Mouse (Mus musculus) hindbrain, embryonic 16.5 days (tissue): ENCODE measurements around the gene Hnrnpul2. TPM values are rescaled to one million over a fixed set of nuclear protein-coding genes. Genes with fewer than 3 reads are reported as not detected.

Source experiments
- ATAC-seq: fragments of 200-750 bp; cut with Nextera tagmentation; 2 replicates; pipeline ENCODE4 v1.8.0; 2017; ENCODE audit warnings: moderate TSS enrichment, moderate library complexity
- H3K27ac ChIP-seq: fragments of 300-500 bp; sonication (generic); 2 replicates; pipeline ENCODE4 v1.5.1; 2014; ENCODE audit warnings: low read depth, mild to moderate bottlenecking, control low read depth, low read length, moderate library complexity
- H3K27me3 ChIP-seq: fragments of 300-500 bp; sonication (generic); replicated peaks from 2 replicates; pipeline ENCODE4 v1.6.1; 2014; ENCODE audit warnings: low read length; ENCODE audit not compliant: control insufficient read depth, insufficient read depth
- H3K36me3 ChIP-seq: fragments of 300-500 bp; sonication (generic); 2 replicates; pipeline ENCODE4 v1.6.1; 2014; ENCODE audit warnings: mild to moderate bottlenecking, low read length, moderate library complexity, mixed read lengths; ENCODE audit not compliant: control insufficient read depth, insufficient read depth
- H3K4me1 ChIP-seq: fragments of 300-500 bp; sonication (generic); 2 replicates; pipeline ENCODE4 v1.6.1; 2014; ENCODE audit warnings: low read depth, low read length; ENCODE audit not compliant: control insufficient read depth, insufficient read depth
- H3K4me2 ChIP-seq: fragments of 300-500 bp; sonication (generic); 2 replicates; pipeline ENCODE4 v1.6.1; 2014; ENCODE audit warnings: mild to moderate bottlenecking, low read length, control low read depth, moderate library complexity
- H3K4me3 ChIP-seq: fragments of 300-500 bp; sonication (generic); 2 replicates; pipeline ENCODE4 v1.5.1; 2014; ENCODE audit warnings: mild to moderate bottlenecking, low read length, control low read depth, moderate library complexity
- H3K9ac ChIP-seq: fragments of 300-500 bp; sonication (generic); 2 replicates; pipeline ENCODE4 v1.6.1; 2014; ENCODE audit warnings: low read depth, mild to moderate bottlenecking, control low read depth, low read length, moderate library complexity
- H3K9me3 ChIP-seq: fragments of 300-500 bp; sonication (generic); 2 replicates; pipeline ENCODE4 v1.6.1; 2014; ENCODE audit warnings: mild to moderate bottlenecking, low read length, moderate library complexity; ENCODE audit not compliant: control insufficient read depth
- WGBS: fragments of 180-500 bp; shearing (Covaris S2); extraction: QIAGEN DNeasy Blood & Tissue Kit; methylation state at CpG from one replicate; pipeline ENCODE4 v1.1.7; 2014; 5-methylcytosine and 5-hydroxymethylcytosine counted together
- polyA plus RNA-seq: library from polyadenylated mRNA; unstranded; fragments of >200 nt; fragmentation: Nextera tagmentation; extraction: Ambion mirVana; gene quantifications from 2 replicates; pipeline ENCODE4 v1.2.1, GENCODE M21; 2015

Gene Hnrnpul2
- polyA plus RNA-seq, 1 experiment from 2014 or later: 5.8 TPM

GRCm38 (mm10) chr19:8883616-8884015 lies 63.8 kb downstream of the Hnrnpul2 start, which contains the start of the genes Lbhd1 and Gm49403:
Lbhd1 (plus strand) TSS chr19:8883732.
Gm49403 (plus strand) TSS chr19:8883930.
- no peak within 1 kb of the TSS for H3K4me2 ChIP-seq
- WGBS: 82% methylated on average over 3 of the region's 3 CpGs
- no peaks in the 10 kb centered on the region for H3K36me3 ChIP-seq
- no peaks in the 10 kb centered on the region for H3K27me3 ChIP-seq
- H3K4me1 ChIP-seq: peaks cover 15% of the 10 kb centered on the region
- no peak within 1 kb of the TSS for H3K4me3 ChIP-seq
- no peaks in the 10 kb centered on the region for H3K9me3 ChIP-seq
- H3K9ac ChIP-seq: no peak within 1 kb of the TSS
- no peak within 1 kb of the TSS for H3K27ac ChIP-seq
- no peak for ATAC-seq

Other genes with a start within 250 kb of the Hnrnpul2 start
- 15.9 and 16.1 TPM in 2 replicates for gene Slc22a8, start 228.8 kb upstream of the Hnrnpul2 start, polyA plus RNA-seq
- 8.7 and 14.9 TPM in 2 replicates for gene Slc22a6, start 202.0 kb upstream of the Hnrnpul2 start, polyA plus RNA-seq
- gene Chrm1, start 156.2 kb upstream of the Hnrnpul2 start, polyA plus RNA-seq: 0.66 and 0.72 TPM in 2 replicates
- gene Slc3a2, start 96.6 kb upstream of the Hnrnpul2 start, polyA plus RNA-seq: 183 and 191 TPM in 2 replicates
- 89.6 and 92.0 TPM in 2 replicates for gene Wdr74, start 84.2 kb upstream of the Hnrnpul2 start, polyA plus RNA-seq
- 1.5 and 1.6 TPM in 2 replicates for gene 1700092M07Rik, start 79.3 kb upstream of the Hnrnpul2 start, polyA plus RNA-seq
- gene Stx5a, start 78.6 kb upstream of the Hnrnpul2 start, polyA plus RNA-seq: 109 and 119 TPM in 2 replicates
- 120 and 140 TPM in 2 replicates for gene Nxf1, start 62.9 kb upstream of the Hnrnpul2 start, polyA plus RNA-seq
- 200 and 220 TPM in 2 replicates for gene Tmem223, start 49.0 kb upstream of the Hnrnpul2 start, polyA plus RNA-seq
- 30.4 and 32.1 TPM in 2 replicates for gene Tmem179b, start 45.5 kb upstream of the Hnrnpul2 start, polyA plus RNA-seq
- 31.7 and 33.1 TPM in 2 replicates for gene Taf6l, start 33.6 kb upstream of the Hnrnpul2 start, polyA plus RNA-seq
- 136 and 147 TPM in 2 replicates for gene Polr2g, start 21.4 kb upstream of the Hnrnpul2 start, polyA plus RNA-seq
- gene Zbtb3, start 17.5 kb upstream of the Hnrnpul2 start, polyA plus RNA-seq: 8.0 and 8.1 TPM in 2 replicates
- 51.6 and 54.3 TPM in 2 replicates for gene Ttc9c, start 677 bp upstream of the Hnrnpul2 start, polyA plus RNA-seq
- not detected in 2 replicates for gene AC129217.1, start 9.8 kb downstream of the Hnrnpul2 start, polyA plus RNA-seq
- 117 TPM in 2 replicates for gene Bscl2, start 17.5 kb downstream of the Hnrnpul2 start, polyA plus RNA-seq
- gene Gng3, start 19.2 kb downstream of the Hnrnpul2 start, polyA plus RNA-seq: 477 and 526 TPM in 2 replicates
- gene Lrrn4cl, start 30.8 kb downstream of the Hnrnpul2 start, polyA plus RNA-seq: 0.94 and 1.2 TPM in 2 replicates
- 147 and 151 TPM in 2 replicates for gene Ubxn1, start 51.5 kb downstream of the Hnrnpul2 start, polyA plus RNA-seq
- gene Uqcc3, start 60.9 kb downstream of the Hnrnpul2 start, polyA plus RNA-seq: 58.5 and 61.5 TPM in 2 replicates
- 27.5 and 35.0 TPM in 2 replicates for gene Lbhd1, start 63.7 kb downstream of the Hnrnpul2 start, polyA plus RNA-seq
- not detected in 2 replicates for gene Gm49403, start 63.9 kb downstream of the Hnrnpul2 start, polyA plus RNA-seq
- 44.3 and 46.5 TPM in 2 replicates for gene 1810009A15Rik, start 68.8 kb downstream of the Hnrnpul2 start, polyA plus RNA-seq
- not detected in 2 replicates for gene Gm49416, start 68.9 kb downstream of the Hnrnpul2 start, polyA plus RNA-seq
- gene Ints5, start 73.0 kb downstream of the Hnrnpul2 start, polyA plus RNA-seq: 31.1 and 35.2 TPM in 2 replicates
- 72.1 and 84.5 TPM in 2 replicates for gene Ganab, start 78.1 kb downstream of the Hnrnpul2 start, polyA plus RNA-seq
- 98.3 and 99.5 TPM in 2 replicates for gene B3gat3, start 100.4 kb downstream of the Hnrnpul2 start, polyA plus RNA-seq
- 2.9 and 3.0 TPM in 2 replicates for gene Rom1, start 109.3 kb downstream of the Hnrnpul2 start, polyA plus RNA-seq
- gene Eml3, start 109.5 kb downstream of the Hnrnpul2 start, polyA plus RNA-seq: 10.3 and 11.3 TPM in 2 replicates
- 91.3 and 103 TPM in 2 replicates for gene Mta2, start 121.9 kb downstream of the Hnrnpul2 start, polyA plus RNA-seq
- 23.9 and 26.3 TPM in 2 replicates for gene Tut1, start 133.8 kb downstream of the Hnrnpul2 start, polyA plus RNA-seq
- 284 and 301 TPM in 2 replicates for gene Eef1g, start 147.0 kb downstream of the Hnrnpul2 start, polyA plus RNA-seq
- 3.5 and 4.8 TPM in 2 replicates for gene Ahnak, start 169.3 kb downstream of the Hnrnpul2 start, polyA plus RNA-seq